Mouse (Mus musculus) layer of hippocampus, adult 6 months (tissue): ENCODE measurements around the gene Tlr7. TPM values are rescaled to one million over a fixed set of nuclear protein-coding genes. Genes with fewer than 3 reads are reported as not detected.

Experiments used
- long read RNA-seq, 2 experiments: library from polyadenylated mRNA; unstranded; transcript quantifications; one replicate each; pipeline ENCODE4 v2.0.0; 2019 to 2020
- polyA plus RNA-seq: library from polyadenylated mRNA; unstranded; fragments of <200 nt; fragmentation: Nextera tagmentation; gene quantifications from 2 replicates; pipeline ENCODE4 v1.2.3, GENCODE M21; 2021

Gene Tlr7
- polyA plus RNA-seq: 1.8 and 1.9 TPM in 2 replicates
- long read RNA-seq, experiment 1, partial matches to known transcripts: 0 of 3 reads
- long read RNA-seq, experiment 1, other reads (novel, unspliced or antisense): 1 of 3 reads
- long read RNA-seq, experiment 2, partial matches to known transcripts: 0 of 2 reads
- long read RNA-seq, experiment 2, other reads (novel, unspliced or antisense): 0 of 2 reads

DNA sequence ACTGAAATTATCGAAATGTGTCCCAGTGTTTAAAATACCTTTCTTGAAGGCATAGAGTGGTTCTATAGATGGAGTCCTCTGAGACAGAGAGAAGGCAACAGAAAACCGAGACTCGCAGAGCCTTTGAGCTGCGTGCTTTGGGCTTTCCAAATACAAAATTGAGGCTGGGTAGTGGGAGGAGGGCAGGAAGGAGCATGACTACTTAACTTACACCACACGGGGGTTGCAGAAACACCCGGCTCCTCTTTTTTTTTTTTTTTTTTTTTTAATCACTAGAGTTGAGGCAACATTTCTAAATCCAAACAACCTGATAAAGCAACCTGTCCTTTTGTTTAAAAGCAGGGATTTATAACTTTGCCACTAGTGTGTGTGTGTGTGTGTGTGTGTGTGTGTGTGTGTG, at the start of gene Tlr7:
Gene Tlr7, minus strand, starts transcription at position 160 of the 400 bp plus-strand sequence.

GRCm38 (mm10) chrX:167264086-167264485, 66.3 kb downstream of the Tlr7 start, which contains the start of gene Tlr8:
Gene Tlr8, minus strand, starts transcription at chrX:167264329.

Other genes with a start within 250 kb of the Tlr7 start
- gene Tmsb4x, start 121.2 kb downstream of the Tlr7 start, polyA plus RNA-seq: 1,243 and 1,301 TPM in 2 replicates
- not detected in 2 replicates for gene Tlr8, start 66.2 kb downstream of the Tlr7 start, polyA plus RNA-seq
- gene Prps2, start 52.2 kb upstream of the Tlr7 start, polyA plus RNA-seq: 17.7 and 19.0 TPM in 2 replicates